Mouse (Mus musculus): Measurements from ENCODE around the gene Serpinf2.
A peak's percentile ranks its signal among the peaks of the same experiment; 100 is the strongest.

DNA sequence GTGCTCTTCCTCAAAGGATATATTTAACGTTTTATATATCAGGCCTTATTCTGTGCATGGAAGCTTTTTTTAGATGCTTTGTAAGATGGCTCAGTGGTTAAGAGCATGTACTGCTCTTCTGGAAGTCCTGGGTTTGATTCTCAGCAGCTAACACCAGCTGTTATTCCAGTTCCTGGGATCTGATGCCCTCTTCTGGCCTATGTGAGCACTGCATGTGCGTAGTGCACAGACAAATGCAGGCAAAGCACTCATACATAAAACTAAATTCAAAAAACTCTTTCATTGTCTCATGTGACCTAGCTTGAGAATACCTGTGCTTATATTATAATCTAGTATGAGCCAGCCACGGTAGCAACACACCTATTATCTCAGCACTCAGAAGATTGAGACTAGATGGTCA is 32.5 kb downstream of the Serpinf2 start:
- TF ChIP-seq POLR2A (IDR thresholded peaks at IDR 0.05; ENCODE audit: borderline replicate concordance, extremely low read depth, low read depth, low read length) (no peak), CTCF (IDR thresholded peaks at IDR 0.05; ENCODE audit: insufficient read depth, low read length) (peak; percentile 65)
